Mouse (Mus musculus) kidney, postnatal 0 days (tissue): ENCODE results near the gene Sppl2a. TPM values are rescaled to one million over a fixed set of nuclear protein-coding genes. Genes with fewer than 3 reads are reported as not detected.
A peak's percentile ranks its signal among the peaks of the same experiment; 100 is the strongest.

ENCODE experiments used
- ATAC-seq: fragments of 200-750 bp; cut with Nextera tagmentation; replicated peaks from 2 replicates; pipeline ENCODE4 v1.8.0; 2017; ENCODE audit warnings: low read depth, moderate number of reproducible peaks, moderate TSS enrichment, moderate library complexity; ENCODE audit not compliant: low FRiP score
- DNase-seq: peaks from one replicate; pipeline ENCODE4 v3.0.0-alpha.2; 2016; ENCODE audit warnings: low spot score
- H3K27ac ChIP-seq: fragments of 300-500 bp; sonication (generic); 2 replicates; pipeline ENCODE4 v1.5.1; 2014; ENCODE audit warnings: mild to moderate bottlenecking
- H3K27me3 ChIP-seq: fragments of 300-500 bp; sonication (generic); 2 replicates; pipeline ENCODE4 v1.6.1; 2014; ENCODE audit warnings: low read length, mixed read lengths; ENCODE audit not compliant: insufficient read depth
- H3K36me3 ChIP-seq: fragments of 300-500 bp; sonication (generic); 2 replicates; pipeline ENCODE4 v1.6.1; 2014; ENCODE audit warnings: low read length, mixed read lengths; ENCODE audit not compliant: insufficient read depth
- H3K4me1 ChIP-seq: fragments of 300-500 bp; sonication (generic); replicated peaks from 2 replicates; pipeline ENCODE4 v1.6.1; 2014; ENCODE audit warnings: antibody characterized with exemption, low read length, mixed read lengths; ENCODE audit not compliant: insufficient read depth
- H3K4me2 ChIP-seq: fragments of 300-500 bp; sonication (generic); 2 replicates; pipeline ENCODE4 v1.6.1; 2014; ENCODE audit warnings: mild to moderate bottlenecking, low read length, moderate library complexity, mixed read lengths
- H3K4me3 ChIP-seq: fragments of 300-500 bp; sonication (generic); replicated peaks from 2 replicates; pipeline ENCODE4 v1.5.1; 2014; ENCODE audit warnings: low read depth, low read length
- H3K9ac ChIP-seq: fragments of 300-500 bp; sonication (generic); 2 replicates; pipeline ENCODE4 v1.6.1; 2014; ENCODE audit warnings: low read depth, low read length
- H3K9me3 ChIP-seq: fragments of 300-500 bp; sonication (generic); replicated peaks from 2 replicates; pipeline ENCODE4 v1.6.1; 2016; ENCODE audit warnings: low read length, inconsistent platforms, mixed read lengths
- CTCF ChIP-seq: IDR thresholded peaks from 2 replicates; pipeline ENCODE4 v1.5.1; 2016; ENCODE audit warnings: antibody characterized with exemption, low read depth, mild to moderate bottlenecking, moderate library complexity
- WGBS: fragments of 180-500 bp; shearing (Covaris S2); extraction: QIAGEN DNeasy Blood & Tissue Kit; methylation state at CpG from one replicate; pipeline ENCODE4 v1.1.7; 2014; 5-methylcytosine and 5-hydroxymethylcytosine counted together
- polyA plus RNA-seq: library from polyadenylated mRNA; unstranded; fragments of >200 nt; fragmentation: Nextera tagmentation; extraction: Ambion mirVana; gene quantifications from 2 replicates; pipeline ENCODE4 v1.2.1, GENCODE M21; 2015

Gene Sppl2a
- 42.4 and 47.8 TPM in 2 replicates for polyA plus RNA-seq

DNA sequence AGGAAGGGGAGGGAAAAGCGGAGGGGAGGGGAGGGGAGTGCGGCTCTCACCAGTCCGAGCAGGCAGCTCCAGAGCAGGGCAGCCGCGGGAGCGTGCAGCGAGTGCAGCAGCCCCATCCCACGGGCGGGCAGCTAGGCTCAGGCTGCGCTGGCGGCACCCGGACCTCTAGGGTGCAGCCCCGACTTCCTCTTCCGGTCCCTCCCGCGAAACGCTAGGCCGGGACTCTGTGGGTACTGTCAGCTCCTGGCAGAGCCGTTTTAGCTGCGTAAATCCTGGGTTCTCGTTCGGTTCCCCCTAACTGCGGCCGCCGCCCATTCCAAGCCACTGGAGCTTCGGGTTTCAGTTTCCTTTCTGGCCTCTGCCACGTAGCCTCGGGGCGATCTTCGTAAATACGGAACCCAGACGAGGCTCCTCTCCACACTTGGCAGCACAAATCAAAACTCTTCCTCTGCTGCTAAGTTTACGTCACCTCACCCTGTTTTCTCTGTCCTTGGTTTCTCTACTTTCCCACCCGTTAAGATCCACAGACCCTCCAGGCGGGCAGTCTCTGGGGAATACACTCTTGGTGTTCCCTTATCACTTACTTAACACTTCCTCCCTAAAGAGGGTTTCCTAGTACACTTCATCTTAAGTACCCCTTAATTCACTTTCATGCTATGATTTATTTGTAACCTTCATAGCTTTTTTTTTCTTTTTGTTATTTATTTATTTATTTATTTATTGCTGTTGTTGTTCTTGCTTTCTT lies at the start of gene Sppl2a:
TSS of gene Sppl2a (minus strand) at position 339 of the 745 bp plus-strand sequence.
- 0% methylated on average over 35 of the region's 35 CpGs for WGBS

DNA sequence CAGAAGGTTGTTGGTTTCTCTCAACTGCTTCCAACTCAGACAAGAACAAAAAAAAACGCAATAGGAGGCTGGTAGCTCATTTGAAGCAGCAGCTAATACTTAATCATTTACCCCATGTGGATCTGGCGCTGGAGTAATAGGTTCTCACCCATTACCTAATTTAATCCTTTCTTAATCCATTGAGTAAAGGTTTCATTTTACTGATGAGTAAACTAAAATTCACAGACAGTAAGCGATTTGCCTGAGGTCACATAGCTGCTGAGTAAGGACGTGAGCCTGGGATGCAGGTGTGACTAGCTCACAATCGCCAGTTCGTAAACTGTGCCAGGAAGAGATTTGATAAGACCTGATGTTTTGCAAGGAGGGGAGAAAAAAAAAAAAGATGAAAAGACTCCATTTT lies 44.4 kb upstream of the Sppl2a start:
- Histone ChIP-seq H3K4me2 (no peak overlapping the region), H3K27me3 (no peaks in the 10 kb centered on the region), H3K9me3 (no peaks in the 10 kb centered on the region), H3K4me3 (no peak overlapping the region), H3K27ac (no peak overlapping the region), H3K9ac (no peak overlapping the region), H3K36me3 (no peaks in the 10 kb centered on the region), H3K4me1 (no peaks in the 10 kb centered on the region)
- DNase-seq (no peak), ATAC-seq (no peak)
- WGBS, result 55% methylated on average over 6 of the region's 6 CpGs
- TF ChIP-seq CTCF, result no peak

More for the DNA sequence above, at the start of gene Sppl2a:
- Histone ChIP-seq H3K27me3 (no peaks in the 10 kb centered on the region), H3K9ac (peak within 1 kb of the TSS; percentile 89), H3K4me2 (peak within 1 kb of the TSS; percentile 73), H3K36me3 (no peaks in the 10 kb centered on the region), H3K27ac (peak within 1 kb of the TSS; percentile 98), H3K4me1 (no peaks in the 10 kb centered on the region), H3K9me3 (no peaks in the 10 kb centered on the region), H3K4me3 (peak within 1 kb of the TSS; percentile 68)
- peak; percentile 100 for ATAC-seq
- DNase-seq, result peak; percentile 96
- peak; percentile 9; the same call in 1 of the 2 replicates for TF ChIP-seq CTCF

DNA sequence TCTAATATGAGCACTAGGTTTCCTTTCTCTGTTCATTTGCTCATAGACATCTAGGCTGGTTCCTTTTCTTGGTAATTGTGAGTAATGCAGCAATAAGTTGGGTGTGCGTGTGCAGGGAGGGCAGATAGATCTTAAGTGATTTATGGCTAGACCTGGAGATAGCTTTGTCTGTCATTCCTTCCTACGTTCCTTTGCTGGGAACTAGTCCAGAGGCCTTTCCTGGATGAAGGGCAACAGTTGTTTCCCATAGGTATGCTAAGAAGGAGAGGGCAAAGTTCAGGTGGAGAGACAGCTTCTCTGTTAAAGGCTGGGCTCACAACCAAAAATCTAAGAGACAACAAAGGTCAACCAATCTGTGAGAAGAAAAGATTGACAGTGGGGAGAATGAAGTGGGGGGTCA lies 28.7 kb upstream of the Sppl2a start:
- Histone ChIP-seq H3K27me3 (no peaks in the 10 kb centered on the region), H3K36me3 (no peaks in the 10 kb centered on the region), H3K4me1 (no peaks in the 10 kb centered on the region), H3K27ac (no peak overlapping the region), H3K4me2 (no peak overlapping the region), H3K9me3 (no peaks in the 10 kb centered on the region), H3K4me3 (no peak overlapping the region), H3K9ac (no peak overlapping the region)
- no peak for DNase-seq
- ATAC-seq, result no peak
- TF ChIP-seq CTCF, result no peak
- WGBS, result 50% methylated on average over 2 of the region's 2 CpGs

DNA sequence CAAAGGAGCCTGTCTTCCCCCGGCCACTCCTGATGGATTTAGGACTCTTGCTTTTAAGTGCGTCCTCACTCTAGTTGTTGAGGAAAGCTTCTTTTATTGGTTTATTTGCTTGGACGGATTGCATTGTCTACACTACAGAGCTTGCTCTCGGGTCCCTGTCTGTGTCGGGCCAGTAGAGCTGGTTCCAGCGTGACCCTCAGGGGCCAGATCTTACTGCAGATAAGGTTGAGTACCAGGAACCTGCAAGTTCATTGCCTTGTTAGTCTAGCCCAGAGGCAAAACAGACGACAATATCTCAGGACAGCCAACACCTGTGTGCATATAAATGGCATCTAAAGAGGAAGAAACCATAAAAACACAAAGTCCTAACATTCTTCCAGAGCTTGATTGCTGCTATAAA lies 22.6 kb upstream of the Sppl2a start:
- TF ChIP-seq CTCF, result no peak
- ATAC-seq, result no peak

DNA sequence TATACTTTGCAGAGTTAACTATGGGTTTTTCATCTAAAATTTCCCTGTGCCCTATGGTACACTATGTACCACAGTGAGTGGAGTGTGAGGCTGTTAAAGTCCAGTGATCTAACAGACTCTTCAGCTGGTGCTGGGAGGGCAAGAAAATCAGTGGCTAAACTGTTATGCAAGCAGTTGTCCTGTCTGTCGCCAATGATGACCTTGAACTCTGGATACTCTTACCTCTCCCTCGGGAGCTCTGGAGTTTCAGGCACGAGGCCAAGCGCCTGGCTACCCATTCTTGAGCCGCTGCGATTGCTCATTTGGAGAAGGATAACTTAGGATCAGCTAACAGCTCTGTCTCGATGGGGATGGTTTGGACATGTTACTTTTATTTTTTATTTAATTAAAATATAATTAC lies 18.1 kb upstream of the Sppl2a start:
- H3K36me3 ChIP-seq, result no peaks in the 10 kb centered on the region
- H3K27me3 ChIP-seq, result no peaks in the 10 kb centered on the region
- no peak overlapping the region for H3K4me3 ChIP-seq
- no peaks in the 10 kb centered on the region for H3K4me1 ChIP-seq
- no peak for DNase-seq
- H3K9me3 ChIP-seq, result no peaks in the 10 kb centered on the region
- 41% methylated on average over 7 of the region's 7 CpGs for WGBS
- 0 out of 2 replicates have a peak, but pooled peaks have one; percentile 40 for ATAC-seq
- no peak overlapping the region for H3K27ac ChIP-seq
- H3K9ac ChIP-seq, result no peak overlapping the region
- TF ChIP-seq CTCF, result no peak
- no peak overlapping the region for H3K4me2 ChIP-seq

More for the DNA sequence above, 22.6 kb upstream of the Sppl2a start:
- no peak overlapping the region for H3K4me3 ChIP-seq
- no peaks in the 10 kb centered on the region for H3K4me1 ChIP-seq
- 25% methylated on average over 7 of the region's 7 CpGs for WGBS
- no peak overlapping the region for H3K4me2 ChIP-seq
- no peaks in the 10 kb centered on the region for H3K36me3 ChIP-seq
- no peaks in the 10 kb centered on the region for H3K9me3 ChIP-seq
- no peak overlapping the region for H3K27ac ChIP-seq
- no peaks in the 10 kb centered on the region for H3K27me3 ChIP-seq
- H3K9ac ChIP-seq, result no peak overlapping the region
- no peak for DNase-seq

DNA sequence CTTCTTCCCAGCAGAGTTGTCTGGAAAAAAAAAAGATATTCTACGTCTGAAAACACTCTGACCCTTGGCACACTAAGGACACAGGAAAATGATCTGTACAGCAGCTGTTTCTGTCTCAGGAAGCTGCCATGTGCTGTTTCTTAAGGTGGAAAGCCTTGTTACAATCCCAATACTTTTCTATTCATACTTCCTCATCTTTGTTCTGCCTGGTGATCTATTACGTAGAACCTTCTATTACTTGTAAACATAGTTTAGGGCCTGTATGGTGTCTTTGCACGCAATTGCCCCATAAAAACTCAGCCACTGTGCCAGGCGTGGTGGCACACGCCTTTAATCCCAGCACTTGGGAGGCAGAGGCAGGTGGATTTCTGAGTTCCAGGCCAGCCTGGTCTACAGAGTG lies 17.4 kb upstream of the Sppl2a start:
- no peak overlapping the region for H3K27ac ChIP-seq
- no peaks in the 10 kb centered on the region for H3K9me3 ChIP-seq
- no peak overlapping the region for H3K4me3 ChIP-seq
- TF ChIP-seq CTCF, result no peak
- H3K27me3 ChIP-seq, result no peaks in the 10 kb centered on the region
- no peaks in the 10 kb centered on the region for H3K36me3 ChIP-seq
- no peaks in the 10 kb centered on the region for H3K4me1 ChIP-seq
- no peak for ATAC-seq
- DNase-seq, result no peak
- no peak overlapping the region for H3K4me2 ChIP-seq
- H3K9ac ChIP-seq, result no peak overlapping the region
- WGBS, result 73% methylated on average over 5 of the region's 5 CpGs
